Mouse (Mus musculus) stomach, postnatal 0 days (tissue): ENCODE measurements around the gene Cox10.

Source experiments
- CTCF ChIP-seq: IDR thresholded peaks from 2 replicates; pipeline ENCODE4 v1.5.1; 2016; ENCODE audit warnings: antibody characterized with exemption, low read depth, mild to moderate bottlenecking, moderate library complexity
- EP300 ChIP-seq: optimal IDR thresholded peaks from 2 replicates; pipeline ENCODE3; 2016; ENCODE audit warnings: antibody characterized with exemption

DNA sequence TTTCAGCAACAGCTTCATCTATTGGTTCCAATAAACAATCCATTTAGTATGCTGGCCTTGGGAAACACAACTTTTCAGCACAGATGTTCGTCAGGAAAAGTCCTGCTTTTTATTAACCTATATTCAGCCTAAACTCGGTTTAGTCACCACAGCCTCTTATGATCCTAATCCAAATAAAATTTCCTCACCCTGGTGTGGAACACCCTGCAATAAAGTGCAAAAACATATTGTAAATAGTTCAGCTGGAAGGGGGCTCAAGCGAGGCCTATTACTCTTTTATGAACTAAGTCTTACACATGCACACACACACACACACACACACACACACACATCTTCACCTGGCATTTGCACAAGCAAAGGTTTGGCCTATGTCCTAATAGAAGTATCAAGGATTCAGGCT, 16.1 kb downstream of the Cox10 start:
- TF ChIP-seq CTCF: no peak
- no peak for TF ChIP-seq EP300
